Mouse (Mus musculus): ENCODE data around the gene Mfsd13b.
"Not testable (repeated sequence)": the region's sequence is repeated elsewhere in the genome, so short reads cannot be mapped to it uniquely, and the experiment has no call there.

GRCm38 (mm10) chr7:121029947-121030346 is 47.6 kb downstream of the Mfsd13b start:
- not testable (repeated sequence) for TF ChIP-seq CTCF, EP300 (IDR thresholded peaks at IDR 0.05; ENCODE audit: low read depth)

Data from liver, postnatal 0 days (tissue).